Mouse (Mus musculus): ENCODE measurements around the gene Igf2bp2. TPM values are rescaled to one million over a fixed set of nuclear protein-coding genes. Genes with fewer than 3 reads are reported as not detected.

Igf2bp2 gene
- polyA plus RNA-seq, 1 experiment from 2014 or later, result 190 TPM

GRCm38 (mm10) chr16:22124325-22124918 lies 38.7 kb downstream of the Igf2bp2 start:
- ATAC-seq (ENCODE audit: insufficient number of reproducible peaks, low FRiP score, low TSS enrichment, low read depth) (no peak), DNase-seq (ENCODE audit: low spot score) (no peak)
- no peaks in the 10 kb centered on the region for H3K9me3 ChIP-seq (ENCODE audit: control insufficient read depth, low read length)
- no peak overlapping the region for H3K9ac ChIP-seq (ENCODE audit: low read length)
- H3K4me1 ChIP-seq (ENCODE audit: control insufficient read depth, insufficient read depth, low read length), result 0 out of 2 replicates have a peak, but pooled peaks cover 6% of the 10 kb centered on the region
- no peak overlapping the region for H3K27ac ChIP-seq (replicated peaks; ENCODE audit: low read depth, low read length)
- no peak overlapping the region for H3K4me2 ChIP-seq (ENCODE audit: low read depth, severe bottlenecking)
- no peak overlapping the region for H3K4me3 ChIP-seq (ENCODE audit: low read depth, low read length)
- H3K27me3 ChIP-seq (ENCODE audit: control insufficient read depth, insufficient read depth, low read length), result no peaks in the 10 kb centered on the region
- peaks cover 2% of the 10 kb centered on the region; the same call in 1 of the 2 replicates for H3K36me3 ChIP-seq (ENCODE audit: control insufficient read depth, insufficient read depth, low read length)
- WGBS, result 53% methylated on average over 7 of the region's 7 CpGs

- H3K4me1 ChIP-seq (ENCODE audit: control insufficient read depth, insufficient read depth, low read length), result 0 out of 2 replicates have a peak, but pooled peaks cover 6% of the 10 kb centered on the region
Measured at GRCm38 (mm10) chr16:22123658-22124057, 39.4 kb downstream of the Igf2bp2 start.

GRCm38 (mm10) chr16:22121109-22121508 lies 42.0 kb downstream of the Igf2bp2 start:
- peaks cover 2% of the 10 kb centered on the region; the same call in 1 of the 2 replicates for H3K36me3 ChIP-seq (ENCODE audit: control insufficient read depth, insufficient read depth, low read length)
- DNase-seq (ENCODE audit: low spot score), result no peak
- ATAC-seq (ENCODE audit: insufficient number of reproducible peaks, low FRiP score, low TSS enrichment, low read depth), result no peak
- WGBS, result 92% methylated on average over 8 of the region's 8 CpGs
- H3K27me3 ChIP-seq (ENCODE audit: control insufficient read depth, insufficient read depth, low read length), result no peaks in the 10 kb centered on the region
- no peak overlapping the region for H3K9ac ChIP-seq (ENCODE audit: low read length)
- H3K4me2 ChIP-seq (ENCODE audit: low read depth, severe bottlenecking), result no peak overlapping the region
- H3K27ac ChIP-seq (replicated peaks; ENCODE audit: low read depth, low read length), result no peak overlapping the region
- H3K9me3 ChIP-seq (ENCODE audit: control insufficient read depth, low read length), result no peaks in the 10 kb centered on the region
- no peak overlapping the region for H3K4me3 ChIP-seq (ENCODE audit: low read depth, low read length)
- 0 out of 2 replicates have a peak, but pooled peaks cover 6% of the 10 kb centered on the region for H3K4me1 ChIP-seq (ENCODE audit: control insufficient read depth, insufficient read depth, low read length)

More at GRCm38 (mm10) chr16:22123658-22124057, 39.4 kb downstream of the Igf2bp2 start:
- no peak for ATAC-seq (ENCODE audit: insufficient number of reproducible peaks, low FRiP score, low TSS enrichment, low read depth)
- Histone ChIP-seq H3K36me3 (ENCODE audit: control insufficient read depth, insufficient read depth, low read length) (peaks cover 2% of the 10 kb centered on the region; the same call in 1 of the 2 replicates), H3K4me2 (ENCODE audit: low read depth, severe bottlenecking) (no peak overlapping the region), H3K4me3 (ENCODE audit: low read depth, low read length) (no peak overlapping the region), H3K9me3 (ENCODE audit: control insufficient read depth, low read length) (no peaks in the 10 kb centered on the region), H3K27ac (replicated peaks; ENCODE audit: low read depth, low read length) (no peak overlapping the region), H3K27me3 (ENCODE audit: control insufficient read depth, insufficient read depth, low read length) (no peaks in the 10 kb centered on the region), H3K9ac (ENCODE audit: low read length) (no peak overlapping the region)
- peak; percentile 68 for DNase-seq (ENCODE audit: low spot score)
- WGBS, result 34% methylated on average over 5 of the region's 5 CpGs

GRCm38 (mm10) chr16:22119524-22119923 lies 43.6 kb downstream of the Igf2bp2 start:
- Histone ChIP-seq H3K9me3 (ENCODE audit: control insufficient read depth, low read length) (no peaks in the 10 kb centered on the region), H3K36me3 (ENCODE audit: control insufficient read depth, insufficient read depth, low read length) (peaks cover 2% of the 10 kb centered on the region; the same call in 1 of the 2 replicates), H3K9ac (ENCODE audit: low read length) (no peak overlapping the region), H3K4me3 (ENCODE audit: low read depth, low read length) (no peak overlapping the region), H3K27me3 (ENCODE audit: control insufficient read depth, insufficient read depth, low read length) (no peaks in the 10 kb centered on the region), H3K4me1 (ENCODE audit: control insufficient read depth, insufficient read depth, low read length) (0 out of 2 replicates have a peak, but pooled peaks cover 1% of the 10 kb centered on the region), H3K27ac (replicated peaks; ENCODE audit: low read depth, low read length) (no peak overlapping the region), H3K4me2 (ENCODE audit: low read depth, severe bottlenecking) (no peak overlapping the region)
- 93% methylated on average over 15 of the region's 15 CpGs for WGBS
- DNase-seq (ENCODE audit: low spot score) (no peak), ATAC-seq (ENCODE audit: insufficient number of reproducible peaks, low FRiP score, low TSS enrichment, low read depth) (no peak)

GRCm38 (mm10) chr16:22118716-22119501 lies 44.2 kb downstream of the Igf2bp2 start:
- 90% methylated on average over 14 of the region's 14 CpGs for WGBS
- Histone ChIP-seq H3K4me2 (ENCODE audit: low read depth, severe bottlenecking) (no peak overlapping the region), H3K27me3 (ENCODE audit: control insufficient read depth, insufficient read depth, low read length) (no peaks in the 10 kb centered on the region), H3K9me3 (ENCODE audit: control insufficient read depth, low read length) (no peaks in the 10 kb centered on the region), H3K4me1 (ENCODE audit: control insufficient read depth, insufficient read depth, low read length) (no peaks in the 10 kb centered on the region), H3K4me3 (ENCODE audit: low read depth, low read length) (no peak overlapping the region), H3K36me3 (ENCODE audit: control insufficient read depth, insufficient read depth, low read length) (peaks cover 2% of the 10 kb centered on the region; the same call in 1 of the 2 replicates), H3K27ac (replicated peaks; ENCODE audit: low read depth, low read length) (no peak overlapping the region), H3K9ac (ENCODE audit: low read length) (no peak overlapping the region)
- no peak for ATAC-seq (ENCODE audit: insufficient number of reproducible peaks, low FRiP score, low TSS enrichment, low read depth)
- DNase-seq (ENCODE audit: low spot score), result no peak

- H3K4me2 ChIP-seq (ENCODE audit: low read depth, severe bottlenecking), result no peak overlapping the region
- ATAC-seq (ENCODE audit: insufficient number of reproducible peaks, low FRiP score, low TSS enrichment, low read depth), result no peak
- H3K4me1 ChIP-seq (ENCODE audit: control insufficient read depth, insufficient read depth, low read length), result no peaks in the 10 kb centered on the region
- H3K9ac ChIP-seq (ENCODE audit: low read length), result no peak overlapping the region
- no peak for DNase-seq (ENCODE audit: low spot score)
- WGBS, result 96% methylated on average over 4 of the region's 4 CpGs
- no peaks in the 10 kb centered on the region for H3K27me3 ChIP-seq (ENCODE audit: control insufficient read depth, insufficient read depth, low read length)
- H3K27ac ChIP-seq (replicated peaks; ENCODE audit: low read depth, low read length), result no peak overlapping the region
- H3K9me3 ChIP-seq (ENCODE audit: control insufficient read depth, low read length), result no peaks in the 10 kb centered on the region
- H3K4me3 ChIP-seq (ENCODE audit: low read depth, low read length), result no peak overlapping the region
- H3K36me3 ChIP-seq (ENCODE audit: control insufficient read depth, insufficient read depth, low read length), result peaks cover 2% of the 10 kb centered on the region; the same call in 1 of the 2 replicates
Measured at GRCm38 (mm10) chr16:22118151-22118550, 44.9 kb downstream of the Igf2bp2 start.

- Histone ChIP-seq H3K27me3 (ENCODE audit: control insufficient read depth, insufficient read depth, low read length) (no peaks in the 10 kb centered on the region), H3K4me2 (ENCODE audit: low read depth, severe bottlenecking) (no peak overlapping the region), H3K27ac (replicated peaks; ENCODE audit: low read depth, low read length) (no peak overlapping the region), H3K9ac (ENCODE audit: low read length) (no peak overlapping the region), H3K9me3 (ENCODE audit: control insufficient read depth, low read length) (no peaks in the 10 kb centered on the region), H3K4me3 (ENCODE audit: low read depth, low read length) (no peak overlapping the region), H3K4me1 (ENCODE audit: control insufficient read depth, insufficient read depth, low read length) (no peaks in the 10 kb centered on the region), H3K36me3 (ENCODE audit: control insufficient read depth, insufficient read depth, low read length) (peaks cover 2% of the 10 kb centered on the region; the same call in 1 of the 2 replicates)
- DNase-seq (ENCODE audit: low spot score), result no peak
- WGBS, result 93% methylated on average over 4 of the region's 4 CpGs
- ATAC-seq (ENCODE audit: insufficient number of reproducible peaks, low FRiP score, low TSS enrichment, low read depth), result no peak
Measured at GRCm38 (mm10) chr16:22116748-22117147, 46.4 kb downstream of the Igf2bp2 start.

GRCm38 (mm10) chr16:22116058-22116457 lies 47.0 kb downstream of the Igf2bp2 start:
- WGBS, result 45% methylated on average over 6 of the region's 6 CpGs
- H3K9ac ChIP-seq (ENCODE audit: low read length), result no peak overlapping the region
- H3K27ac ChIP-seq (replicated peaks; ENCODE audit: low read depth, low read length), result no peak overlapping the region
- H3K36me3 ChIP-seq (ENCODE audit: control insufficient read depth, insufficient read depth, low read length), result peaks cover 2% of the 10 kb centered on the region; the same call in 1 of the 2 replicates
- H3K4me2 ChIP-seq (ENCODE audit: low read depth, severe bottlenecking), result no peak overlapping the region
- H3K9me3 ChIP-seq (ENCODE audit: control insufficient read depth, low read length), result no peaks in the 10 kb centered on the region
- DNase-seq (ENCODE audit: low spot score) (no peak), ATAC-seq (ENCODE audit: insufficient number of reproducible peaks, low FRiP score, low TSS enrichment, low read depth) (no peak)
- H3K4me3 ChIP-seq (ENCODE audit: low read depth, low read length), result no peak overlapping the region
- H3K27me3 ChIP-seq (ENCODE audit: control insufficient read depth, insufficient read depth, low read length), result no peaks in the 10 kb centered on the region
- H3K4me1 ChIP-seq (ENCODE audit: control insufficient read depth, insufficient read depth, low read length), result no peaks in the 10 kb centered on the region

Measured in limb, embryonic 11.5 days (tissue).